Mouse (Mus musculus) G1E (cell line): ENCODE data around the gene Fam155a. TPM values are rescaled to one million over a fixed set of nuclear protein-coding genes. Genes with fewer than 3 reads are reported as not detected.
A peak's percentile ranks its signal among the peaks of the same experiment; 100 is the strongest.

Experiments
- ATAC-seq: 2 replicates; pipeline ENCODE4 v1.8.0; 2016; ENCODE audit warnings: mild to moderate bottlenecking; ENCODE audit not compliant: insufficient number of reproducible peaks, poor library complexity, low FRiP score, severe bottlenecking; ENCODE audit errors: extremely low read depth
- DNase-seq: peaks from one replicate; pipeline ENCODE4 v3.0.0; 2012; ENCODE audit warnings: low spot score
- H3K27me3 ChIP-seq: 2 replicates; pipeline ENCODE4 v1.6.1; 2012; ENCODE audit warnings: mild to moderate bottlenecking, low read length, inconsistent platforms; ENCODE audit not compliant: insufficient read depth
- H3K36me3 ChIP-seq: replicated peaks from 2 replicates; pipeline ENCODE3; 2012; ENCODE audit warnings: mild to moderate bottlenecking, inconsistent platforms
- H3K4me1 ChIP-seq: 2 replicates; pipeline ENCODE4 v1.6.1; 2012; ENCODE audit warnings: low read depth, low read length, inconsistent platforms, mixed read lengths; ENCODE audit not compliant: insufficient read depth
- H3K4me3 ChIP-seq: 2 replicates; pipeline ENCODE4 v1.5.1; 2012; ENCODE audit warnings: low read depth, mild to moderate bottlenecking, inconsistent platforms, low read length, moderate library complexity, mixed read lengths
- H3K9me3 ChIP-seq: replicated peaks from 2 replicates; pipeline ENCODE4 v1.6.1; 2012; ENCODE audit warnings: inconsistent platforms
- CTCF ChIP-seq: IDR thresholded peaks from 2 replicates; pipeline ENCODE4 v1.5.1; 2012; ENCODE audit warnings: low read depth, low read length, inconsistent platforms, mixed read lengths
- GATA1 ChIP-seq: IDR thresholded peaks from 2 replicates; pipeline ENCODE4 v1.6.1; 2012; ENCODE audit warnings: borderline replicate concordance, low read length, inconsistent platforms, mixed read lengths
- GATA2 ChIP-seq: IDR thresholded peaks from 2 replicates; pipeline ENCODE4 v1.6.1; 2012; ENCODE audit warnings: low read depth, low read length, inconsistent platforms, borderline replicate concordance
- POLR2AphosphoS5 ChIP-seq: IDR thresholded peaks from 2 replicates; pipeline ENCODE4 v1.6.1; 2012; ENCODE audit warnings: low read depth, low read length, inconsistent platforms; ENCODE audit not compliant: insufficient replicate concordance
- TAL1 ChIP-seq: conservative IDR thresholded peaks from 2 replicates; pipeline ENCODE4 v1.6.1; 2012; ENCODE audit warnings: low read depth, low read length, inconsistent platforms, mixed read lengths
- polyA plus RNA-seq: library from polyadenylated mRNA; stranded (reverse); fragments of >175 nt; gene quantifications from 2 replicates; pipeline ENCODE4 v1.2.3, GENCODE M21; 2012
- total RNA-seq, 2 experiments: library from RNA; stranded (forward) in 1 of 2; stranded (reverse) in 1 of 2; fragments of 200-1000 nt in 1 of 2; fragments of >200 nt in 1 of 2; fragmentation: Nextera tagmentation in 1 of 2; gene quantifications; 2 replicates each; pipeline ENCODE4 v1.2.3; 2014 to 2017

The Fam155a gene
- total and polyA plus RNA-seq, 3 experiments: 0.27 TPM; not detected in 2

GRCm38 (mm10) chr8:9453742-9454141 lies 317.2 kb downstream of the Fam155a start:
- TF ChIP-seq GATA1 (no peak), GATA2 (no peak), CTCF (no peak), POLR2AphosphoS5 (no peak), TAL1 (no peak)
- no peaks in the 10 kb centered on the region for H3K36me3 ChIP-seq
- H3K27me3 ChIP-seq: 0 out of 2 replicates have a peak, but pooled peaks cover 3% of the 10 kb centered on the region
- no peak for DNase-seq
- H3K4me1 ChIP-seq: no peaks in the 10 kb centered on the region
- no peak for ATAC-seq
- no peaks in the 10 kb centered on the region for H3K9me3 ChIP-seq
- no peak overlapping the region for H3K4me3 ChIP-seq

- H3K36me3 ChIP-seq: no peaks in the 10 kb centered on the region
- H3K4me1 ChIP-seq: no peaks in the 10 kb centered on the region
- ATAC-seq: no peak
- H3K4me3 ChIP-seq: no peak overlapping the region
- no peaks in the 10 kb centered on the region for H3K27me3 ChIP-seq
- no peaks in the 10 kb centered on the region for H3K9me3 ChIP-seq
- DNase-seq: no peak
- no peak for TF ChIP-seq GATA1
- no peak for TF ChIP-seq POLR2AphosphoS5
- TF ChIP-seq GATA2: no peak
- TF ChIP-seq CTCF: 0 out of 2 replicates have a peak, but pooled peaks have one; percentile 39
- TF ChIP-seq TAL1: no peak
Measured at GRCm38 (mm10) chr8:9451543-9451942, 319.4 kb downstream of the Fam155a start.

- Histone ChIP-seq H3K4me3 (no peak overlapping the region), H3K27me3 (no peaks in the 10 kb centered on the region), H3K4me1 (no peaks in the 10 kb centered on the region), H3K36me3 (no peaks in the 10 kb centered on the region), H3K9me3 (no peaks in the 10 kb centered on the region)
- ATAC-seq (no peak), DNase-seq (no peak)
- TF ChIP-seq POLR2AphosphoS5 (no peak), GATA2 (no peak), CTCF (no peak), TAL1 (no peak), GATA1 (no peak)
Measured at GRCm38 (mm10) chr8:9448613-9449012, 322.3 kb downstream of the Fam155a start.

GRCm38 (mm10) chr8:9437822-9438221 lies 333.1 kb downstream of the Fam155a start:
- ATAC-seq: no peak

GRCm38 (mm10) chr8:9435501-9435900 lies 335.5 kb downstream of the Fam155a start:
- H3K36me3 ChIP-seq: no peaks in the 10 kb centered on the region
- no peak overlapping the region for H3K4me3 ChIP-seq
- no peaks in the 10 kb centered on the region for H3K4me1 ChIP-seq
- no peak for TF ChIP-seq GATA2
- no peak for ATAC-seq
- H3K9me3 ChIP-seq: no peaks in the 10 kb centered on the region
- no peak for DNase-seq
- no peaks in the 10 kb centered on the region for H3K27me3 ChIP-seq

More at GRCm38 (mm10) chr8:9437822-9438221, 333.1 kb downstream of the Fam155a start:
- H3K9me3 ChIP-seq: no peaks in the 10 kb centered on the region
- H3K4me1 ChIP-seq: no peaks in the 10 kb centered on the region
- H3K36me3 ChIP-seq: no peaks in the 10 kb centered on the region
- no peak for TF ChIP-seq POLR2AphosphoS5
- no peak for TF ChIP-seq GATA1
- TF ChIP-seq TAL1: no peak
- TF ChIP-seq CTCF: no peak
- TF ChIP-seq GATA2: no peak
- H3K27me3 ChIP-seq: no peaks in the 10 kb centered on the region
- H3K4me3 ChIP-seq: no peak overlapping the region
- no peak for DNase-seq

GRCm38 (mm10) chr8:9432635-9433372 lies 338.2 kb downstream of the Fam155a start:
- Histone ChIP-seq H3K4me1 (no peaks in the 10 kb centered on the region), H3K27me3 (no peaks in the 10 kb centered on the region), H3K4me3 (no peak overlapping the region), H3K36me3 (no peaks in the 10 kb centered on the region), H3K9me3 (no peaks in the 10 kb centered on the region)
- DNase-seq: no peak
- no peak for TF ChIP-seq GATA2
- TF ChIP-seq CTCF: no peak
- no peak for TF ChIP-seq TAL1
- TF ChIP-seq POLR2AphosphoS5: no peak
- no peak for TF ChIP-seq GATA1
- no peak for ATAC-seq
